Mouse (Mus musculus) G1E (cell line): ENCODE data around the gene Clmn.

ENCODE experiments used
- CTCF ChIP-seq: IDR thresholded peaks from 2 replicates; pipeline ENCODE4 v1.5.1; 2012; ENCODE audit warnings: low read depth, low read length, inconsistent platforms, mixed read lengths
- GATA1 ChIP-seq: IDR thresholded peaks from 2 replicates; pipeline ENCODE4 v1.6.1; 2012; ENCODE audit warnings: borderline replicate concordance, low read length, inconsistent platforms, mixed read lengths
- GATA2 ChIP-seq: IDR thresholded peaks from 2 replicates; pipeline ENCODE4 v1.6.1; 2012; ENCODE audit warnings: low read depth, low read length, inconsistent platforms, borderline replicate concordance
- POLR2AphosphoS5 ChIP-seq: IDR thresholded peaks from 2 replicates; pipeline ENCODE4 v1.6.1; 2012; ENCODE audit warnings: low read depth, low read length, inconsistent platforms; ENCODE audit not compliant: insufficient replicate concordance
- TAL1 ChIP-seq: conservative IDR thresholded peaks from 2 replicates; pipeline ENCODE4 v1.6.1; 2012; ENCODE audit warnings: low read depth, low read length, inconsistent platforms, mixed read lengths

DNA sequence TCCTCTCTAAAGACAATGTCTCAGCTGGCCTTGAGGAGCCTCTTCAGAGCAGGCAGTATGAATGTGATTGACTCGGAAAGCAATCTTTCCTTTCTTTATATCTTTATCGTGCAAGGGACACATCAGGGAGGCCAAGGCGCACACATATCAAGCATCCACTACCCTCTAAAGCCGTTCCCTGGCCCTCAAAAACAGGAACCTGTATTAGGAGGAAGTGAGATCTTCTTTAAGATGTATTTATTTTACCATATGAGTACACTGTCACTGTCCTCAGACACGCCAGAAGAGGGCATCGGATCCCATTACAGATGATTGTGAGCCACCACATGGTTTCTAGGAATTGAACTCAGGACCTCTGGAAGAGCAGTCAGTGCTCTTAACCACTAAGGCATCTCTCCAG lies 122.6 kb downstream of the Clmn start:
- no peak for TF ChIP-seq CTCF
- TF ChIP-seq GATA2: no peak
- TF ChIP-seq TAL1: no peak
- no peak for TF ChIP-seq GATA1
- no peak for TF ChIP-seq POLR2AphosphoS5
